Mouse (Mus musculus): Measurements from ENCODE around the gene Ccnd2. TPM values are rescaled to one million over a fixed set of nuclear protein-coding genes. Genes with fewer than 3 reads are reported as not detected.
A peak's percentile ranks its signal among the peaks of the same experiment; 100 is the strongest.

Ccnd2 gene
- total and polyA plus RNA-seq, 2 experiments from 2014 or later, result 31.1 to 383 TPM

GRCm38 (mm10) chr6:127142154-127143123, 9.6 kb downstream of the Ccnd2 start:
- H3K36me3 ChIP-seq (replicated peaks; ENCODE audit: control insufficient read depth, insufficient read depth, low read length), result peaks cover 65% of the 10 kb centered on the region
- peak; percentile 73 for TF ChIP-seq CTCF (IDR thresholded peaks at IDR 0.05; ENCODE audit: low read depth)
- TF ChIP-seq EP300 (IDR thresholded peaks at IDR 0.05; ENCODE audit: low read depth), result no peak
- H3K4me2 ChIP-seq (ENCODE audit: low read depth, low read length), result peak overlapping the region; percentile 6; the same call in 1 of the 2 replicates
- H3K27ac ChIP-seq (ENCODE audit: low read depth), result no peak overlapping the region
- no peaks in the 10 kb centered on the region for H3K27me3 ChIP-seq (ENCODE audit: control insufficient read depth, insufficient read depth, low read length)
- 23% methylated on average over 8 of the region's 10 CpGs for WGBS
- DNase-seq (ENCODE audit: low spot score) (peak; percentile 73), ATAC-seq (ENCODE audit: insufficient read depth, low read depth) (peak; percentile 28)
- H3K9me3 ChIP-seq (replicated peaks; ENCODE audit: control insufficient read depth, low read length), result no peaks in the 10 kb centered on the region
- H3K4me3 ChIP-seq (ENCODE audit: low read depth, low read length), result no peak overlapping the region
- no peak overlapping the region for H3K9ac ChIP-seq (replicated peaks; ENCODE audit: low read depth, low read length)
- H3K4me1 ChIP-seq (ENCODE audit: control insufficient read depth, insufficient read depth), result no peaks in the 10 kb centered on the region

DNA sequence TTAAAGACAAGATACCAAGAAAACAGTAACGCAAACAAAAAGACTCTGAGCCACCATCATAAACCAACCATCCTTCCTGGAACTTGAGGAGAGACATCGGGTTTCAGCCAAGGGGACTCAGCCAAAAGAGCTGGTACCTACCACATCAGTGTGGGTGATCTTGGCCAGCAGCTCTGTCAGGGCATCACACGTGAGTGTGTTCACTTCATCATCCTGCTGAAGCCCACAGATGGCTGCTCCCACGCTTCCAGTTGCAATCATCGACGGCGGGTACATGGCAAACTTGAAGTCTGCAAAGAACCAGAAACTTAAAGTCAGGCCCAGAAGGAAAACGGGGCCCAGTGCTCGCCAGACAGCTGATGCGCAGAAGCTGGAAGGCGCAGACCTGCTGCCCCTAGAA, 13.0 kb downstream of the Ccnd2 start:
- no peak overlapping the region for H3K9ac ChIP-seq (replicated peaks; ENCODE audit: low read depth, low read length)
- DNase-seq (ENCODE audit: low spot score) (no peak), ATAC-seq (ENCODE audit: insufficient read depth, low read depth) (no peak)
- TF ChIP-seq EP300 (IDR thresholded peaks at IDR 0.05; ENCODE audit: low read depth), result no peak
- TF ChIP-seq CTCF (IDR thresholded peaks at IDR 0.05; ENCODE audit: low read depth), result no peak
- H3K27ac ChIP-seq (ENCODE audit: low read depth), result no peak overlapping the region
- H3K27me3 ChIP-seq (ENCODE audit: control insufficient read depth, insufficient read depth, low read length), result no peaks in the 10 kb centered on the region
- 88% methylated on average over 11 of the region's 11 CpGs for WGBS
- H3K4me3 ChIP-seq (ENCODE audit: low read depth, low read length), result no peak overlapping the region
- H3K4me2 ChIP-seq (ENCODE audit: low read depth, low read length), result no peak overlapping the region
- no peaks in the 10 kb centered on the region for H3K9me3 ChIP-seq (replicated peaks; ENCODE audit: control insufficient read depth, low read length)
- H3K36me3 ChIP-seq (replicated peaks; ENCODE audit: control insufficient read depth, insufficient read depth, low read length), result peaks cover 70% of the 10 kb centered on the region
- H3K4me1 ChIP-seq (ENCODE audit: control insufficient read depth, insufficient read depth), result no peaks in the 10 kb centered on the region

DNA sequence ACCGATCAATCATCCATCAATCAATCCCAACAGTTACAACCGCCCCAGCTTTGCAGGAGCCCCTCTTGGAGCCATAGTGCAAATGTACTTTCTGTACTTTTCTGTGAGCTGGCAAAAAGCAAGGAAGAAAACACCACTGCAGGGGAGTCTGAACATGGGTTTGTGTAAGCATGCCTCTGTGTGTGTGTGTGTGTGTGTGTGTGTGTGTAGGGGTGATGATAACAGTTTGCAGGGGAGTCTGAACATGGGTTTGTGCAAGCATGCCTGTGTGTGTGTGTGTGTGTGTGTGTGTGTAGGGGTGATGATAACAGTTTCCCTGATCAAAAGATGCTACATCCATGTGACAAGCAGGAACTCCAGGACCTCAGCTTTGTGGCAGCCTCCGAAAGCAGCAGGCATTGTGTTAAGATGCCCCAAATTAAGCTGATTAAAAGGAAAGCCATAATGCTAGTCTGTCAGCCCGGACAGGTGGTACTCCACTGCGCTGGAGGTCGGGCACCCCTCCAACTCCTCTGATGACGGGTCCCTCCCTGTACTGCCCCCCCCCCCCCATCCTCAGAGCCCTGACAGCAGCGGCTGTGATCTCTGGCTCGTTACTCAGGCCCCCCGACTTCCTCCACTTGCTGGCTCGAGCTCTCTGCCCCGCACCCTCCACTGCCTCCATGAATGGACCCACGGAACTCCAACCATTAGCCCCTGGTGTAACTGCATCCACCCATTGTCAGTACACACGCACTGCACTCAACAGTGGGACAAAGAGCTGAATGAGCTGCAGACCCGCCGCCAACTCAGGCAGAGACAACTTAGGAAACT, 18.4 kb downstream of the Ccnd2 start:
- DNase-seq (ENCODE audit: low spot score), result no peak
- H3K9me3 ChIP-seq (replicated peaks; ENCODE audit: control insufficient read depth, low read length), result no peaks in the 10 kb centered on the region
- no peak overlapping the region for H3K27ac ChIP-seq (ENCODE audit: low read depth)
- H3K27me3 ChIP-seq (ENCODE audit: control insufficient read depth, insufficient read depth, low read length), result no peaks in the 10 kb centered on the region
- no peak overlapping the region for H3K4me2 ChIP-seq (ENCODE audit: low read depth, low read length)
- TF ChIP-seq CTCF (IDR thresholded peaks at IDR 0.05; ENCODE audit: low read depth) (no peak), EP300 (IDR thresholded peaks at IDR 0.05; ENCODE audit: low read depth) (no peak)
- 64% methylated on average over 15 of the region's 16 CpGs for WGBS
- no peak overlapping the region for H3K9ac ChIP-seq (replicated peaks; ENCODE audit: low read depth, low read length)
- no peaks in the 10 kb centered on the region for H3K4me1 ChIP-seq (ENCODE audit: control insufficient read depth, insufficient read depth)
- peaks cover 81% of the 10 kb centered on the region for H3K36me3 ChIP-seq (replicated peaks; ENCODE audit: control insufficient read depth, insufficient read depth, low read length)
- peak; percentile 17; the same call in 1 of the 2 replicates for ATAC-seq (ENCODE audit: insufficient read depth, low read depth)
- H3K4me3 ChIP-seq (ENCODE audit: low read depth, low read length), result no peak overlapping the region

GRCm38 (mm10) chr6:127132719-127133118, 19.3 kb downstream of the Ccnd2 start:
- no peak for ATAC-seq (ENCODE audit: insufficient read depth, low read depth)
- no peak overlapping the region for H3K27ac ChIP-seq (ENCODE audit: low read depth)
- no peak overlapping the region for H3K4me2 ChIP-seq (ENCODE audit: low read depth, low read length)
- H3K27me3 ChIP-seq (ENCODE audit: control insufficient read depth, insufficient read depth, low read length), result no peaks in the 10 kb centered on the region
- H3K4me1 ChIP-seq (ENCODE audit: control insufficient read depth, insufficient read depth), result no peaks in the 10 kb centered on the region
- H3K9ac ChIP-seq (replicated peaks; ENCODE audit: low read depth, low read length), result no peak overlapping the region
- no peak for DNase-seq (ENCODE audit: low spot score)
- H3K9me3 ChIP-seq (replicated peaks; ENCODE audit: control insufficient read depth, low read length), result no peaks in the 10 kb centered on the region
- H3K36me3 ChIP-seq (replicated peaks; ENCODE audit: control insufficient read depth, insufficient read depth, low read length), result peaks cover 81% of the 10 kb centered on the region
- TF ChIP-seq EP300 (IDR thresholded peaks at IDR 0.05; ENCODE audit: low read depth) (no peak), CTCF (IDR thresholded peaks at IDR 0.05; ENCODE audit: low read depth) (no peak)
- WGBS, result 61% methylated on average over 3 of the region's 3 CpGs
- H3K4me3 ChIP-seq (ENCODE audit: low read depth, low read length), result no peak overlapping the region

DNA sequence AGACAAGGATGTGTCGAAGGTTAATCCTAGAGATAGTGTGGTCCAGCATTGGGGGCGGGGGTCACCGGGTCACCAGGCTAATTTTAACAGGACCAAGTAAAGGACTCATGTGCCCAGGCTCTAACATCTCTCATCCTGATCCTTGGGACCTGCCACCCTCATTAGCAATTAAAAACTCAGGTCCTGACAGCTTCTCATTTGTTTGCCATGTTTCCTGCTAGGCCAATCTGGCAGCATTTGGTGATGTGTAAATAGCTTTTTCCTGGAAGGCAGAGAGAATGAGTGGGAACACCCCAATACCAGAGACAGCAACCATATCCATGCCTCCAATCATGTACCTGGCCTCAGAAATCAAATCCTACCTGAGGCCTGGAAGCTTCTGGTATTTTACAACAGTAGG, 20.0 kb downstream of the Ccnd2 start:
- H3K9me3 ChIP-seq (replicated peaks; ENCODE audit: control insufficient read depth, low read length), result no peaks in the 10 kb centered on the region
- peaks cover 81% of the 10 kb centered on the region for H3K36me3 ChIP-seq (replicated peaks; ENCODE audit: control insufficient read depth, insufficient read depth, low read length)
- no peak overlapping the region for H3K9ac ChIP-seq (replicated peaks; ENCODE audit: low read depth, low read length)
- H3K4me3 ChIP-seq (ENCODE audit: low read depth, low read length), result no peak overlapping the region
- DNase-seq (ENCODE audit: low spot score) (no peak), ATAC-seq (ENCODE audit: insufficient read depth, low read depth) (no peak)
- no peak for TF ChIP-seq CTCF (IDR thresholded peaks at IDR 0.05; ENCODE audit: low read depth)
- TF ChIP-seq EP300 (IDR thresholded peaks at IDR 0.05; ENCODE audit: low read depth), result no peak
- 53% methylated on average over 3 of the region's 3 CpGs for WGBS
- no peak overlapping the region for H3K4me2 ChIP-seq (ENCODE audit: low read depth, low read length)
- no peak overlapping the region for H3K27ac ChIP-seq (ENCODE audit: low read depth)
- no peaks in the 10 kb centered on the region for H3K27me3 ChIP-seq (ENCODE audit: control insufficient read depth, insufficient read depth, low read length)
- H3K4me1 ChIP-seq (ENCODE audit: control insufficient read depth, insufficient read depth), result no peaks in the 10 kb centered on the region

All from heart, postnatal 0 days (tissue).